In the genomic region with DNA sequence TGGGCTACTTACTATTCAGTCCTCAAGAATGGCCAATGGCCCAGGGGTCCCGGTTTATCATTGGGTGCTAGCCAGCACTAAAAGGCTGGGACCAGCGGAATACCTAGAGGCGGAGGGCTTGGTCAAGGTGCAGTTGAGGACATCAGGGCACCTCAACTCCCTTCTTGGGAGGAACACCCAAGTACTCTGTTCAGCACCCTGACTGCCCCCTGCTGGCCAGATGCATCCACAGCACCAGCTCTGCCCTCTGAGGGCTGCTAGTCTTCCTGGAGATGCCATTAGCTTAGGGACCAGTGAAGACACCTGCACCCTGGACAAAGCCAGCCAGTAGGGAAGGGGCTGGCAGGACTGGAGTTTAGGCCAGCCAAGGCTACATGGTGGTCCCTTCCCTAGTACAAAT, we compare ENCODE assay signal across 8 mouse cellular contexts. TPM values are rescaled to one million over a fixed set of nuclear protein-coding genes. Genes with fewer than 3 reads are reported as not detected.
A peak's percentile ranks its signal among the peaks of the same experiment; 100 is the strongest.
DNase-seq lines count a peak whose midpoint lies in the region; ATAC-seq and TF ChIP-seq lines count a peak whose summit lies in the region.

No protein-coding gene starts in this region.

- H3K27ac ChIP-seq in heart, embryonic 14.5 days (replicated peaks in 1 of 2; ENCODE audit: control insufficient read depth in 1 of 2, insufficient read depth in 1 of 2, low read depth in 2 of 2, low read length in 2 of 2): no peak overlapping the region

- peaks cover 19% of the 10 kb centered on the region for H3K27me3 ChIP-seq in heart, embryonic 14.5 days (ENCODE audit: control insufficient read depth, insufficient read depth, low read length)

- WGBS in heart, embryonic 14.5 days: 72% methylated on average over 3 of the region's 3 CpGs
- WGBS in lung, adult 2 months: 52% methylated on average over 3 of the region's 3 CpGs

- peak; percentile 49 to 72 for DNase-seq in adrenal gland, postnatal 4 days (ENCODE audit: low spot score in 2 of 2)
- DNase-seq in kidney, postnatal 25 days: peak; percentile 79 to 81
- peak; percentile 77 for DNase-seq in lung, adult 2 months
- peak; percentile 28 for DNase-seq in retina, adult 2 months (ENCODE audit: low read depth, low spot score)
- peak; percentile 91 for DNase-seq in thymus, postnatal 14 days

- H3K9me3 ChIP-seq in heart, embryonic 14.5 days (ENCODE audit: control insufficient read depth, low read length): no peaks in the 10 kb centered on the region

- H3K4me2 ChIP-seq in heart, embryonic 14.5 days (ENCODE audit: low read length): peak overlapping the region; percentile 100

- H3K36me3 ChIP-seq in heart, embryonic 14.5 days (ENCODE audit: control insufficient read depth, insufficient read depth, low read length): no peaks in the 10 kb centered on the region

- ATAC-seq in CD4-positive, CD25-positive, alpha-beta regulatory T cell, adult 4 months: peak; percentile 53
- ATAC-seq in erythroid progenitor cell, adult 5-6 weeks (replicated peaks; ENCODE audit: low FRiP score, poor library complexity, severe bottlenecking): 0 out of 2 replicates have a peak, but pooled peaks have one; percentile 44
- no peak for ATAC-seq in heart, embryonic 14.5 days (ENCODE audit: insufficient number of reproducible peaks, insufficient read depth, low FRiP score, low read depth)

- no peak for TF ChIP-seq POLR2A in lung, adult 2 months (IDR thresholded peaks at IDR 0.05; ENCODE audit: borderline replicate concordance, extremely low read depth, low read depth, low read length)

- H3K9ac ChIP-seq in heart, embryonic 14.5 days (ENCODE audit: low read length): no peak overlapping the region

- H3K4me3 ChIP-seq in heart, embryonic 14.5 days (ENCODE audit: control insufficient read depth in 1 of 2, insufficient read depth in 1 of 2, low read depth in 1 of 2, low read length in 2 of 2): peak overlapping the region; percentile 7 to 84; a peak in 1 of 4 replicates
- H3K4me3 ChIP-seq in lung, adult 2 months (replicated peaks; ENCODE audit: extremely low read depth, low read depth, low read length): no peak overlapping the region

- TF ChIP-seq CTCF in lung, adult 2 months (IDR thresholded peaks at IDR 0.05; ENCODE audit: insufficient read depth, low read length): peak; percentile 69

- H3K4me1 ChIP-seq in heart, embryonic 14.5 days (ENCODE audit: control insufficient read depth in 2 of 2, insufficient read depth in 2 of 2, low read length in 2 of 2): peaks cover 14 to 21% of the 10 kb centered on the region in 2 experiments
- no peaks in the 10 kb centered on the region for H3K4me1 ChIP-seq in lung, adult 2 months (ENCODE audit: control insufficient read depth, insufficient read depth, low read length)

RNA-seq across cellular contexts. Expression of gene Sorcs2, which starts 1.9 kb away (rescaled TPM):
- polyA plus RNA-seq in CD4-positive, CD25-positive, alpha-beta regulatory T cell, adult 4 months (2017; shearing (Covaris generic)): 1 to 10 TPM; 4.5 to 4.7 TPM
- 10 to 100 TPM; 33.0 to 35.5 TPM for total RNA-seq in adrenal gland, postnatal 4 days (2021)
- 5.4 TPM in 1 of 2 replicates, not detected in the other for total RNA-seq in erythroid progenitor cell, adult 5-6 weeks (2015; ENCODE audit: low replicate concordance)
- total RNA-seq in erythroid progenitor cell, adult 5-6 weeks (2017; ENCODE audit: low replicate concordance): 0.39 and 2.2 TPM in 2 replicates
- polyA plus RNA-seq in heart, embryonic 14.5 days (2014; fragmentation: Nextera tagmentation; extraction: Ambion mirVana): 9.9 and 10.3 TPM in 2 replicates
- polyA plus RNA-seq in lung, adult 2 months (2012; rRNA removed): 17.5 and 19.3 TPM in 2 replicates

Comparison
In these comparisons a context has a peak if more than half of its experiments do, and no peak if none do; other contexts are left out.
1. DNase-seq: peak in every context shown above with its lines; median percentile 91 in thymus, postnatal 14 days; 80 in kidney, postnatal 25 days; 77 in lung, adult 2 months; 60 in adrenal gland, postnatal 4 days; 28 in retina, adult 2 months.